In the genomic region with DNA sequence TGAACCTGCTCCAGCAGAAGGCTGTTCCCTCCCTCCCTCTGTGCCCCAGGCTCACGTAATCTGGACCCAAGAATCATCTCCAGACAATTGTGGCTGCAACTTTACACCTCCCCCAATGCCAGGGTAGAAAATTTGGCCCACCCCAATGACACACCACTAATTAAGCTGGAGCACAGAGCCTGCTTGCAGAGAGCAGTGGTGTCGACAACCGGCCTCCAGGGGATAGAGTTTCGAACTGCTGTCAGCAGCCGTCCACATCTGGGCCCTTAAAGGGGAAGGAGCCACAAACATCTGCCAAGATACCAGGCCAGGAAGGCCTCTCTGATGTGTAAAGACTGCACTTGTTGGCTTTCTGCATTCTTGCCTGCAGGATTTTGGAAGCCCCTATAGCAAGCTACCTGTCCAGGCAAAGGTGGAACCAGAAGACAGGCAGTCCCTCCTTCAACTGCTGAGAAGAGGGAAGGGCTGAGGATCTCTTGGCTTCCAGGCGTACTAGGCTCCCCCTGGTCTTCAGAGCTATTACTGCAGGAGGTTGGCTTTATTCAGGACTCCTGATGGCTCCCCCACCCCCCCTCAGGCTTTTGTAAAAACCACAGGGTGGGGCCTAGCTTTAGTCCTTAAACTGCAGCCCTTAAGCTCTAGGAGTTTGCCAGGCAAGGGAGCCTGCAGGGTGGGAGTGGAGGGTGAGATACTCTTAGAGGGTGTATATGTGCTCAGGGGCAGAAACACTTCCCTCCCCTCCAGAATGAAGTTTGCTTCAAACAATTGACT, we compare ENCODE assay signal across 9 mouse cellular contexts.
DNase-seq lines count a peak whose midpoint lies in the region; ATAC-seq and TF ChIP-seq lines count a peak whose summit lies in the region.
"Had no signal": no experiment of that assay in that cellular context is flagged by ENCODE, and none has a peak within 500 bp of the region (broad histone marks: within the 10 kb centered on the region; RNA-seq: fewer than 3 reads in every experiment).

No protein-coding gene starts in this region.

- H3K4me1 ChIP-seq in ES-E14 (ENCODE audit: control insufficient read depth in 2 of 2, insufficient read depth in 2 of 2, low read length in 2 of 2, poor library complexity in 1 of 2): no peaks in the 10 kb centered on the region
- H3K4me1 ChIP-seq in embryonic facial prominence, embryonic 15.5 days: peaks cover 12% of the 10 kb centered on the region
- peaks cover 25% of the 10 kb centered on the region for H3K4me1 ChIP-seq in midbrain, embryonic 12.5 days
- H3K4me1 ChIP-seq: liver, embryonic 13.5 days had no signal

- 14% methylated on average over 6 of the region's 6 CpGs for WGBS in embryonic facial prominence, embryonic 15.5 days
- WGBS in midbrain, embryonic 12.5 days: 18% methylated on average over 6 of the region's 6 CpGs

- H3K27me3 ChIP-seq in embryonic facial prominence, embryonic 15.5 days: no peaks in the 10 kb centered on the region
- no peaks in the 10 kb centered on the region for H3K27me3 ChIP-seq in midbrain, embryonic 12.5 days
- H3K27me3 ChIP-seq: liver, embryonic 13.5 days had no signal

- no peak overlapping the region for H3K27ac ChIP-seq in ES-E14 (ENCODE audit: insufficient read depth, low read depth, low read length, poor library complexity, severe bottlenecking)
- 0 out of 2 replicates have a peak overlapping the region, but pooled peaks have one; percentile 39 for H3K27ac ChIP-seq in embryonic facial prominence, embryonic 15.5 days (replicated peaks)
- H3K27ac ChIP-seq in midbrain, embryonic 12.5 days (replicated peaks): peak overlapping the region; percentile 49
- H3K27ac ChIP-seq: liver, embryonic 13.5 days had no signal

- H3K36me3 ChIP-seq in ES-E14 (ENCODE audit: control insufficient read depth, insufficient read depth, low read length, poor library complexity, severe bottlenecking): no peaks in the 10 kb centered on the region
- no peaks in the 10 kb centered on the region for H3K36me3 ChIP-seq in embryonic facial prominence, embryonic 15.5 days
- H3K36me3 ChIP-seq in midbrain, embryonic 12.5 days: no peaks in the 10 kb centered on the region
- H3K36me3 ChIP-seq: liver, embryonic 13.5 days had no signal

- no peak overlapping the region for H3K4me2 ChIP-seq in embryonic facial prominence, embryonic 15.5 days (replicated peaks)
- H3K4me2 ChIP-seq in midbrain, embryonic 12.5 days (replicated peaks): no peak overlapping the region
- H3K4me2 ChIP-seq: liver, embryonic 13.5 days had no signal

- H3K4me3 ChIP-seq in ES-E14 (ENCODE audit: insufficient read depth in 1 of 2, low read depth in 1 of 2, low read length in 2 of 2, poor library complexity in 1 of 2, severe bottlenecking in 1 of 2): peak overlapping the region in 1 of 2 experiments; percentile 31; a peak in 1 of 4 replicates
- no peak overlapping the region for H3K4me3 ChIP-seq in embryonic facial prominence, embryonic 15.5 days (replicated peaks)
- no peak overlapping the region for H3K4me3 ChIP-seq in midbrain, embryonic 12.5 days
- H3K4me3 ChIP-seq: liver, embryonic 13.5 days had no signal

- ATAC-seq in embryonic facial prominence, embryonic 15.5 days (ENCODE audit: insufficient number of reproducible peaks, low FRiP score, low TSS enrichment, low read depth): peak; percentile 63
- no peak for ATAC-seq in midbrain, embryonic 12.5 days (ENCODE audit: low FRiP score, low read depth)
- ATAC-seq in megakaryocyte progenitor cell, adult 5-6 weeks (replicated peaks; ENCODE audit: poor library complexity): no peak

- in situ Hi-C loops in ES-E14 (cut with MboI; ENCODE audit: low sequenced_read_pairs in 2 of 2, unreplicated experiment in 2 of 2): no loop called here

- no peaks in the 10 kb centered on the region for H3K9me3 ChIP-seq in ES-E14 (ENCODE audit: control insufficient read depth, insufficient read depth, low read depth, low read length)
- no peaks in the 10 kb centered on the region for H3K9me3 ChIP-seq in embryonic facial prominence, embryonic 15.5 days (replicated peaks)
- H3K9me3 ChIP-seq in midbrain, embryonic 12.5 days: no peaks in the 10 kb centered on the region
- H3K9me3 ChIP-seq: liver, embryonic 13.5 days had no signal

- peak; percentile 11 to 26 for DNase-seq in heart, postnatal 14 days
- no peak for DNase-seq in heart, postnatal 25 days (ENCODE audit: low spot score)
- peak; percentile 60 for DNase-seq in ES-E14 (ENCODE audit: low read depth, low spot score)
- no peak for DNase-seq in cerebellum, postnatal 14 days
- DNase-seq in urinary bladder, postnatal 10 days (ENCODE audit: low spot score): no peak
- DNase-seq: liver, embryonic 13.5 days had no signal

- intact Hi-C loops in heart, postnatal 14 days (cut with DNase I): no loop called here
- intact Hi-C loops in heart, postnatal 25 days (cut with DNase I): no loop called here

- no peak overlapping the region for H3K9ac ChIP-seq in ES-E14 (ENCODE audit: insufficient read depth, low read depth, low read length, poor library complexity, severe bottlenecking)
- H3K9ac ChIP-seq in embryonic facial prominence, embryonic 15.5 days: no peak overlapping the region
- H3K9ac ChIP-seq in midbrain, embryonic 12.5 days (replicated peaks): no peak overlapping the region
- H3K9ac ChIP-seq: liver, embryonic 13.5 days had no signal

TF ChIP-seq in ES-E14, 5 proteins besides CTCF, POLR2A, EP300 and RAD21:
- TF ChIP-seq ZNF384 (IDR thresholded peaks at IDR 0.05; ENCODE audit: low read depth, low read length) (no peak), CHD2 (IDR thresholded peaks at IDR 0.05; ENCODE audit: low read depth, low read length) (no peak)

Comparison
In these comparisons a context has a peak if more than half of its experiments do, and no peak if none do; other contexts are left out.
1. DNase-seq: peak in heart, postnatal 14 days (2 of 2) and ES-E14 (single experiment); none in heart, postnatal 25 days (single experiment), cerebellum, postnatal 14 days (0 of 2) and urinary bladder, postnatal 10 days (single experiment).